Mouse (Mus musculus) myocyte (in vitro differentiated cells): ENCODE measurements around the gene Dhrs3. TPM values are rescaled to one million over a fixed set of nuclear protein-coding genes. Genes with fewer than 3 reads are reported as not detected.

Experiments
- H3K27me3 ChIP-seq: one replicate; pipeline ENCODE4 v1.6.1; 2011; ENCODE audit not compliant: control insufficient read depth, insufficient read depth, insufficient read length
- H3K36me3 ChIP-seq: one replicate; pipeline ENCODE4 v1.6.1; 2011; ENCODE audit not compliant: control insufficient read depth, insufficient read depth
- H3K4me2 ChIP-seq: one replicate; pipeline ENCODE4 v1.6.1; 2011; ENCODE audit warnings: low read depth, control low read depth
- H3K4me3 ChIP-seq: one replicate; pipeline ENCODE4 v1.5.1; 2011; ENCODE audit warnings: mild to moderate bottlenecking, control low read depth, moderate library complexity
- H3K79me2 ChIP-seq: one replicate; pipeline ENCODE4 v1.6.1; 2011; ENCODE audit not compliant: control insufficient read depth, insufficient read depth
- H3ac ChIP-seq: one replicate; pipeline ENCODE4 v1.6.1; 2011; ENCODE audit not compliant: control insufficient read depth, insufficient read length
- CEBPB ChIP-seq: IDR thresholded peaks from 2 replicates; pipeline ENCODE4 v1.6.1; 2011; ENCODE audit warnings: mild to moderate bottlenecking, moderate library complexity; ENCODE audit not compliant: poor library complexity, insufficient read depth, severe bottlenecking
- E2F4 ChIP-seq: IDR thresholded peaks from one replicate; pipeline ENCODE4 v1.6.1; 2011; ENCODE audit warnings: mild to moderate bottlenecking, control low read depth, moderate library complexity; ENCODE audit not compliant: insufficient read depth
- MAX ChIP-seq: IDR thresholded peaks from one replicate; pipeline ENCODE4 v1.6.1; 2011; ENCODE audit warnings: low read depth, mild to moderate bottlenecking, control low read depth
- MYOD1 ChIP-seq, 3 experiments: IDR thresholded peaks; one replicate each; pipeline ENCODE4 v1.6.1; 2011; ENCODE audit warnings: control low read depth in 2 of 3, low read depth in 2 of 3, mild to moderate bottlenecking in 2 of 3, moderate library complexity in 1 of 3; ENCODE audit not compliant: insufficient read length in 2 of 3, control insufficient read depth in 1 of 3
- MYOG ChIP-seq, 3 experiments: IDR thresholded peaks; one replicate each; pipeline ENCODE4 v1.6.1; 2011; ENCODE audit warnings: control low read depth in 2 of 3, low read depth in 2 of 3, mild to moderate bottlenecking in 2 of 3; ENCODE audit not compliant: insufficient read length in 2 of 3, control insufficient read depth in 1 of 3, insufficient read depth in 1 of 3
- POLR2A ChIP-seq: IDR thresholded peaks from one replicate; pipeline ENCODE4 v1.6.1; 2011; ENCODE audit warnings: low read depth, mild to moderate bottlenecking, control low read depth, moderate library complexity; ENCODE audit not compliant: insufficient read length
- POLR2AphosphoS2 ChIP-seq: IDR thresholded peaks from one replicate; pipeline ENCODE4 v1.6.1; 2011; ENCODE audit warnings: low read depth, control low read depth; ENCODE audit not compliant: insufficient read length
- REST ChIP-seq: IDR thresholded peaks from one replicate; pipeline ENCODE4 v1.6.1; 2011; ENCODE audit warnings: mild to moderate bottlenecking, control low read depth, moderate library complexity; ENCODE audit not compliant: insufficient read depth, insufficient read length
- SRF ChIP-seq: IDR thresholded peaks from one replicate; pipeline ENCODE4 v1.6.1; 2011; ENCODE audit warnings: low read depth; ENCODE audit not compliant: control insufficient read depth, insufficient read length
- TCF12 ChIP-seq: IDR thresholded peaks from one replicate; pipeline ENCODE4 v1.6.1; 2011; ENCODE audit warnings: mild to moderate bottlenecking, control low read depth; ENCODE audit not compliant: poor library complexity, insufficient read depth, severe bottlenecking
- TCF3 ChIP-seq: IDR thresholded peaks from one replicate; pipeline ENCODE4 v1.6.1; 2011; ENCODE audit warnings: low read depth, control low read depth; ENCODE audit not compliant: insufficient read length
- USF1 ChIP-seq: IDR thresholded peaks from one replicate; pipeline ENCODE4 v1.6.1; 2011; ENCODE audit warnings: low read depth, mild to moderate bottlenecking, control low read depth, moderate library complexity
- polyA plus RNA-seq: library from polyadenylated mRNA; unstranded; fragments of >200 nt; fragmentation: generic; extraction: Trizol; gene quantifications from one replicate; pipeline ENCODE4 v1.2.1, GENCODE M21; 2012; ENCODE audit warnings: missing spikeins

The Dhrs3 gene
- polyA plus RNA-seq, 1 experiment, result 5.5 TPM

- TF ChIP-seq USF1 (peak; percentile 74), TCF12 (no peak)
- Histone ChIP-seq H3K4me3 (no peak overlapping the region), H3K4me2 (no peak overlapping the region), H3K36me3 (no peaks in the 10 kb centered on the region), H3K27me3 (no peaks in the 10 kb centered on the region), H3K79me2 (no peaks in the 10 kb centered on the region), H3ac (no peak overlapping the region)
Measured at GRCm38 (mm10) chr4:144928693-144929436, 36.2 kb downstream of the Dhrs3 start.

GRCm38 (mm10) chr4:144929811-144930221 lies 37.2 kb downstream of the Dhrs3 start:
- no peak overlapping the region for H3ac ChIP-seq
- no peaks in the 10 kb centered on the region for H3K36me3 ChIP-seq
- H3K4me2 ChIP-seq, result peak overlapping the region; percentile 77
- H3K79me2 ChIP-seq, result no peaks in the 10 kb centered on the region
- TF ChIP-seq REST (no peak), E2F4 (no peak), TCF12 (no peak), CEBPB (no peak), POLR2A (no peak), MAX (no peak), MYOG (IDR thresholded peaks at IDR 0.05; ENCODE audit: control insufficient read depth in 1 of 3, insufficient read depth in 1 of 3, insufficient read length in 2 of 3, low read depth in 2 of 3) (peak in 1 of 3 experiments; percentile 70), USF1 (no peak), MYOD1 (IDR thresholded peaks at IDR 0.05; ENCODE audit: control insufficient read depth in 1 of 3, insufficient read length in 2 of 3, low read depth in 2 of 3) (peak in 1 of 3 experiments; percentile 42), SRF (no peak), TCF3 (no peak), POLR2AphosphoS2 (no peak)
- H3K4me3 ChIP-seq, result no peak overlapping the region
- H3K27me3 ChIP-seq, result no peaks in the 10 kb centered on the region

- H3ac ChIP-seq, result no peak overlapping the region
- no peak overlapping the region for H3K4me3 ChIP-seq
- no peaks in the 10 kb centered on the region for H3K79me2 ChIP-seq
- TF ChIP-seq MYOG (IDR thresholded peaks at IDR 0.05; ENCODE audit: control insufficient read depth in 1 of 3, insufficient read depth in 1 of 3, insufficient read length in 2 of 3, low read depth in 2 of 3) (no peak), POLR2A (no peak), TCF3 (no peak), USF1 (no peak)
- H3K36me3 ChIP-seq, result no peaks in the 10 kb centered on the region
- H3K27me3 ChIP-seq, result no peaks in the 10 kb centered on the region
- peak overlapping the region; percentile 77 for H3K4me2 ChIP-seq
Measured at GRCm38 (mm10) chr4:144930366-144930765, 37.7 kb downstream of the Dhrs3 start.

GRCm38 (mm10) chr4:144931167-144931566 lies 38.5 kb downstream of the Dhrs3 start:
- Histone ChIP-seq H3K27me3 (no peaks in the 10 kb centered on the region), H3K79me2 (no peaks in the 10 kb centered on the region), H3K4me3 (no peak overlapping the region), H3ac (no peak overlapping the region), H3K36me3 (no peaks in the 10 kb centered on the region), H3K4me2 (peak overlapping the region; percentile 77)
- no peak for TF ChIP-seq TCF12
- TF ChIP-seq MAX, result no peak
- no peak for TF ChIP-seq CEBPB

GRCm38 (mm10) chr4:144934501-144934900 lies 41.9 kb downstream of the Dhrs3 start:
- Histone ChIP-seq H3K4me3 (no peak overlapping the region), H3K79me2 (no peaks in the 10 kb centered on the region), H3ac (no peak overlapping the region), H3K36me3 (no peaks in the 10 kb centered on the region), H3K4me2 (no peak overlapping the region), H3K27me3 (no peaks in the 10 kb centered on the region)
- TF ChIP-seq MYOG (IDR thresholded peaks at IDR 0.05; ENCODE audit: control insufficient read depth in 1 of 3, insufficient read depth in 1 of 3, insufficient read length in 2 of 3, low read depth in 2 of 3) (peak in 1 of 3 experiments; percentile 51), E2F4 (no peak), POLR2A (no peak), CEBPB (no peak), POLR2AphosphoS2 (no peak)
